Mouse (Mus musculus): Measurements from ENCODE around the gene Ttn. TPM values are rescaled to one million over a fixed set of nuclear protein-coding genes. Genes with fewer than 3 reads are reported as not detected.

Ttn gene
- polyA plus RNA-seq, 1 experiment = 0.22 TPM

GRCm38 (mm10) chr2:76705655-76706054 lies 276.7 kb downstream of the Ttn start:
- no peak for DNase-seq (ENCODE audit: low read depth)
- no peak for TF ChIP-seq POLR2A (IDR thresholded peaks at IDR 0.05; ENCODE audit: borderline replicate concordance, extremely low read depth, insufficient read depth, insufficient read length, poor library complexity, severe bottlenecking)
- no peak for TF ChIP-seq CTCF (IDR thresholded peaks at IDR 0.05; ENCODE audit: borderline replicate concordance, extremely low read depth, insufficient read depth, insufficient read length)

GRCm38 (mm10) chr2:76702751-76703150 lies 279.6 kb downstream of the Ttn start:
- no peak for TF ChIP-seq POLR2A (IDR thresholded peaks at IDR 0.05; ENCODE audit: borderline replicate concordance, extremely low read depth, insufficient read depth, insufficient read length, poor library complexity, severe bottlenecking)
- TF ChIP-seq CTCF (IDR thresholded peaks at IDR 0.05; ENCODE audit: borderline replicate concordance, extremely low read depth, insufficient read depth, insufficient read length) = no peak
- no peak for DNase-seq (ENCODE audit: low read depth)

- DNase-seq (ENCODE audit: low read depth) = no peak
- TF ChIP-seq CTCF (IDR thresholded peaks at IDR 0.05; ENCODE audit: borderline replicate concordance, extremely low read depth, insufficient read depth, insufficient read length) (no peak), POLR2A (IDR thresholded peaks at IDR 0.05; ENCODE audit: borderline replicate concordance, extremely low read depth, insufficient read depth, insufficient read length, poor library complexity, severe bottlenecking) (no peak)
Observed at GRCm38 (mm10) chr2:76702188-76702587, 280.2 kb downstream of the Ttn start.

- DNase-seq (ENCODE audit: low read depth) = no peak
- TF ChIP-seq POLR2A (IDR thresholded peaks at IDR 0.05; ENCODE audit: borderline replicate concordance, extremely low read depth, insufficient read depth, insufficient read length, poor library complexity, severe bottlenecking) (no peak), CTCF (IDR thresholded peaks at IDR 0.05; ENCODE audit: borderline replicate concordance, extremely low read depth, insufficient read depth, insufficient read length) (no peak)
Observed at GRCm38 (mm10) chr2:76695290-76695689, 287.1 kb downstream of the Ttn start.

- DNase-seq (ENCODE audit: low read depth) = no peak
- TF ChIP-seq CTCF (IDR thresholded peaks at IDR 0.05; ENCODE audit: borderline replicate concordance, extremely low read depth, insufficient read depth, insufficient read length) (no peak), POLR2A (IDR thresholded peaks at IDR 0.05; ENCODE audit: borderline replicate concordance, extremely low read depth, insufficient read depth, insufficient read length, poor library complexity, severe bottlenecking) (no peak)
Observed at GRCm38 (mm10) chr2:76693765-76694164, 288.6 kb downstream of the Ttn start.

GRCm38 (mm10) chr2:76690436-76691204 lies 291.7 kb downstream of the Ttn start:
- TF ChIP-seq POLR2A (IDR thresholded peaks at IDR 0.05; ENCODE audit: borderline replicate concordance, extremely low read depth, insufficient read depth, insufficient read length, poor library complexity, severe bottlenecking) (no peak), CTCF (IDR thresholded peaks at IDR 0.05; ENCODE audit: borderline replicate concordance, extremely low read depth, insufficient read depth, insufficient read length) (no peak)
- no peak for DNase-seq (ENCODE audit: low read depth)

GRCm38 (mm10) chr2:76688162-76688561 lies 294.2 kb downstream of the Ttn start:
- no peak for DNase-seq (ENCODE audit: low read depth)
- TF ChIP-seq POLR2A (IDR thresholded peaks at IDR 0.05; ENCODE audit: borderline replicate concordance, extremely low read depth, insufficient read depth, insufficient read length, poor library complexity, severe bottlenecking) (no peak), CTCF (IDR thresholded peaks at IDR 0.05; ENCODE audit: borderline replicate concordance, extremely low read depth, insufficient read depth, insufficient read length) (no peak)

GRCm38 (mm10) chr2:76687608-76688007 lies 294.7 kb downstream of the Ttn start:
- TF ChIP-seq CTCF (IDR thresholded peaks at IDR 0.05; ENCODE audit: borderline replicate concordance, extremely low read depth, insufficient read depth, insufficient read length) (no peak), POLR2A (IDR thresholded peaks at IDR 0.05; ENCODE audit: borderline replicate concordance, extremely low read depth, insufficient read depth, insufficient read length, poor library complexity, severe bottlenecking) (no peak)
- DNase-seq (ENCODE audit: low read depth) = no peak

GRCm38 (mm10) chr2:76686986-76687385 lies 295.4 kb downstream of the Ttn start:
- DNase-seq (ENCODE audit: low read depth) = no peak
- TF ChIP-seq CTCF (IDR thresholded peaks at IDR 0.05; ENCODE audit: borderline replicate concordance, extremely low read depth, insufficient read depth, insufficient read length) (no peak), POLR2A (IDR thresholded peaks at IDR 0.05; ENCODE audit: borderline replicate concordance, extremely low read depth, insufficient read depth, insufficient read length, poor library complexity, severe bottlenecking) (no peak)

GRCm38 (mm10) chr2:76682301-76682700 lies 300.0 kb downstream of the Ttn start:
- TF ChIP-seq POLR2A (IDR thresholded peaks at IDR 0.05; ENCODE audit: borderline replicate concordance, extremely low read depth, insufficient read depth, insufficient read length, poor library complexity, severe bottlenecking) (no peak), CTCF (IDR thresholded peaks at IDR 0.05; ENCODE audit: borderline replicate concordance, extremely low read depth, insufficient read depth, insufficient read length) (no peak)
- no peak for DNase-seq (ENCODE audit: low read depth)

GRCm38 (mm10) chr2:76676401-76677226 lies 305.7 kb downstream of the Ttn start:
- DNase-seq (ENCODE audit: low read depth) = peak; percentile 20
- TF ChIP-seq POLR2A (IDR thresholded peaks at IDR 0.05; ENCODE audit: borderline replicate concordance, extremely low read depth, insufficient read depth, insufficient read length, poor library complexity, severe bottlenecking) (no peak), CTCF (IDR thresholded peaks at IDR 0.05; ENCODE audit: borderline replicate concordance, extremely low read depth, insufficient read depth, insufficient read length) (no peak)

Measured in brain, embryonic 14.5 days (tissue).